Mouse (Mus musculus) MEL (cell line): Measurements from ENCODE around the gene Cep41. TPM values are rescaled to one million over a fixed set of nuclear protein-coding genes. Genes with fewer than 3 reads are reported as not detected.

ENCODE experiments used
- DNase-seq: peaks from one replicate; pipeline ENCODE4 v3.0.0; 2011; ENCODE audit warnings: low read depth, low spot score
- H3K27ac ChIP-seq: 2 replicates; pipeline ENCODE4 v1.5.1; 2012; ENCODE audit warnings: low read depth, mild to moderate bottlenecking, control low read depth, low read length, moderate library complexity; ENCODE audit not compliant: control insufficient read depth
- H3K27me3 ChIP-seq, 2 experiments: fragments of 150-350 bp in 1 of 2; sonication (generic) in 1 of 2; 2 replicates each; pipeline ENCODE4 v1.6.1; 2012; ENCODE audit warnings: low read length in 2 of 2, mild to moderate bottlenecking in 2 of 2, improper control_type of control experiment in 1 of 2, moderate library complexity in 1 of 2; ENCODE audit not compliant: insufficient read depth in 2 of 2, control insufficient read depth in 1 of 2
- H3K36me3 ChIP-seq, 2 experiments: 2 replicates each; pipeline ENCODE4 v1.6.1; 2012 to 2014; ENCODE audit warnings: low read length in 2 of 2, improper control_type of control experiment in 1 of 2, inconsistent platforms in 1 of 2, mild to moderate bottlenecking in 1 of 2; ENCODE audit not compliant: insufficient read depth in 2 of 2, control insufficient read depth in 1 of 2
- H3K4me1 ChIP-seq, 2 experiments: fragments of 150-350 bp in 1 of 2; sonication (generic) in 1 of 2; 2 replicates each; pipeline ENCODE4 v1.6.1; 2012; ENCODE audit warnings: low read length in 2 of 2, improper control_type of control experiment in 1 of 2, mild to moderate bottlenecking in 1 of 2; ENCODE audit not compliant: insufficient read depth in 2 of 2, control insufficient read depth in 1 of 2
- H3K4me3 ChIP-seq, 2 experiments: fragments of 150-350 bp in 1 of 2; sonication (generic) in 1 of 2; 2 replicates each; pipeline ENCODE4 v1.5.1; 2012; ENCODE audit warnings: low read depth in 2 of 2, low read length in 2 of 2, mild to moderate bottlenecking in 2 of 2, moderate library complexity in 2 of 2, control low read depth in 1 of 2, improper control_type of control experiment in 1 of 2; ENCODE audit not compliant: control insufficient read depth in 1 of 2, insufficient read depth in 1 of 2
- H3K79me2 ChIP-seq: 2 replicates; pipeline ENCODE4 v1.6.1; 2012; ENCODE audit warnings: mild to moderate bottlenecking, low read length, moderate library complexity; ENCODE audit not compliant: control insufficient read depth, poor library complexity, insufficient read depth
- H3K9ac ChIP-seq: 2 replicates; pipeline ENCODE4 v1.6.1; 2012; ENCODE audit warnings: low read depth, mild to moderate bottlenecking, control low read depth, low read length, moderate library complexity; ENCODE audit not compliant: control insufficient read depth, poor library complexity, severe bottlenecking
- H3K9me3 ChIP-seq: fragments of 150-350 bp; sonication (generic); replicated peaks from 2 replicates; pipeline ENCODE4 v1.6.1; 2012; ENCODE audit warnings: mild to moderate bottlenecking, low read length, improper control_type of control experiment, moderate library complexity; ENCODE audit not compliant: insufficient read depth
- BHLHE40 ChIP-seq: IDR thresholded peaks from 2 replicates; pipeline ENCODE4 v1.6.1; 2012; ENCODE audit warnings: low read depth, mild to moderate bottlenecking, inconsistent platforms, low read length, improper control_type of control experiment, borderline replicate concordance
- CHD1 ChIP-seq: IDR thresholded peaks from 2 replicates; pipeline ENCODE4 v1.6.1; 2012; ENCODE audit warnings: low read depth, mild to moderate bottlenecking, inconsistent platforms, low read length, improper control_type of control experiment
- CHD2 ChIP-seq: IDR thresholded peaks from 2 replicates; pipeline ENCODE4 v1.6.1; 2011; ENCODE audit warnings: low read length, improper control_type of control experiment
- CTCF ChIP-seq, 3 experiments: IDR thresholded peaks in 2 of 3; conservative IDR thresholded peaks in 1 of 3; 2 replicates each; pipeline ENCODE4 v1.5.1; 2011 to 2012; ENCODE audit warnings: low read length in 3 of 3, low read depth in 2 of 3, mild to moderate bottlenecking in 2 of 3, improper control_type of control experiment in 1 of 3, inconsistent platforms in 1 of 3, mixed read lengths in 1 of 3, moderate library complexity in 1 of 3; ENCODE audit not compliant: control insufficient read depth in 1 of 3, insufficient read depth in 1 of 3, poor library complexity in 1 of 3, severe bottlenecking in 1 of 3
- E2F4 ChIP-seq: IDR thresholded peaks from 2 replicates; pipeline ENCODE4 v1.6.1; 2011; ENCODE audit warnings: low read depth, low read length, improper control_type of control experiment, borderline replicate concordance
- ELF1 ChIP-seq: IDR thresholded peaks from 2 replicates; pipeline ENCODE4 v1.6.1; 2014; ENCODE audit warnings: low read depth, mild to moderate bottlenecking, inconsistent platforms, low read length, improper control_type of control experiment, moderate library complexity
- EP300 ChIP-seq, 2 experiments: IDR thresholded peaks; 2 replicates each; pipeline ENCODE4 v1.6.1; 2011; ENCODE audit warnings: improper control_type of control experiment in 2 of 2, low read length in 2 of 2, low read depth in 1 of 2, mild to moderate bottlenecking in 1 of 2
- ETS1 ChIP-seq: IDR thresholded peaks from 2 replicates; pipeline ENCODE4 v1.6.1; 2012; ENCODE audit warnings: low read depth, mild to moderate bottlenecking, inconsistent platforms, low read length, improper control_type of control experiment, moderate library complexity
- GABPA ChIP-seq: IDR thresholded peaks from 2 replicates; pipeline ENCODE4 v1.6.1; 2012; ENCODE audit warnings: low read depth, mild to moderate bottlenecking, inconsistent platforms, low read length, improper control_type of control experiment, moderate library complexity
- HCFC1 ChIP-seq: IDR thresholded peaks from 2 replicates; pipeline ENCODE4 v1.6.1; 2012; ENCODE audit warnings: low read depth, mild to moderate bottlenecking, inconsistent platforms, low read length, improper control_type of control experiment, moderate library complexity
- JUND ChIP-seq: IDR thresholded peaks from 2 replicates; pipeline ENCODE4 v1.6.1; 2011; ENCODE audit warnings: low read depth, mild to moderate bottlenecking, improper control_type of control experiment, low read length
- KAT2A ChIP-seq: conservative IDR thresholded peaks from 2 replicates; pipeline ENCODE4 v1.6.1; 2012; ENCODE audit warnings: low read depth, low read length, improper control_type of control experiment, inconsistent platforms
- MAFK ChIP-seq: IDR thresholded peaks from 2 replicates; pipeline ENCODE4 v1.6.1; 2011; ENCODE audit warnings: low read depth, mild to moderate bottlenecking, low read length, improper control_type of control experiment, borderline replicate concordance
- MAX ChIP-seq: IDR thresholded peaks from 2 replicates; pipeline ENCODE4 v1.6.1; 2011; ENCODE audit warnings: low read length, improper control_type of control experiment
- MEF2A ChIP-seq: IDR thresholded peaks from 2 replicates; pipeline ENCODE4 v1.6.1; 2014; ENCODE audit warnings: low read depth, mild to moderate bottlenecking, inconsistent platforms, low read length, improper control_type of control experiment; ENCODE audit not compliant: poor library complexity, insufficient replicate concordance, severe bottlenecking; ENCODE audit errors: extremely low read depth
- MXI1 ChIP-seq: IDR thresholded peaks from 2 replicates; pipeline ENCODE4 v1.6.1; 2011; ENCODE audit warnings: mild to moderate bottlenecking, low read depth, low read length, improper control_type of control experiment
- MYB ChIP-seq: IDR thresholded peaks from 2 replicates; pipeline ENCODE4 v1.6.1; 2011; ENCODE audit warnings: mild to moderate bottlenecking, low read depth, low read length, improper control_type of control experiment
- MYC ChIP-seq: IDR thresholded peaks from 2 replicates; pipeline ENCODE4 v1.6.1; 2011; ENCODE audit warnings: low read depth, mild to moderate bottlenecking, low read length, improper control_type of control experiment, moderate library complexity
- NRF1 ChIP-seq: IDR thresholded peaks from 2 replicates; pipeline ENCODE4 v1.6.1; 2014; ENCODE audit warnings: low read depth, mild to moderate bottlenecking, inconsistent platforms, low read length, improper control_type of control experiment, moderate library complexity; ENCODE audit not compliant: poor library complexity, insufficient read depth, severe bottlenecking
- POLR2AphosphoS2 ChIP-seq: IDR thresholded peaks from 2 replicates; pipeline ENCODE4 v1.6.1; 2011; ENCODE audit warnings: low read length, improper control_type of control experiment
- POLR2AphosphoS5 ChIP-seq: IDR thresholded peaks from 2 replicates; pipeline ENCODE4 v1.6.1; 2012; ENCODE audit warnings: low read depth, borderline replicate concordance, mild to moderate bottlenecking, inconsistent platforms, low read length, moderate library complexity, mixed read lengths
- RAD21 ChIP-seq: IDR thresholded peaks from 2 replicates; pipeline ENCODE4 v1.6.1; 2011; ENCODE audit warnings: mild to moderate bottlenecking, low read depth, low read length, improper control_type of control experiment
- RCOR1 ChIP-seq: IDR thresholded peaks from 2 replicates; pipeline ENCODE4 v1.6.1; 2012; ENCODE audit warnings: low read depth, mild to moderate bottlenecking, inconsistent platforms, low read length, improper control_type of control experiment
- SIN3A ChIP-seq: IDR thresholded peaks from 2 replicates; pipeline ENCODE4 v1.6.1; 2012; ENCODE audit warnings: low read length, improper control_type of control experiment, inconsistent platforms
- SMC3 ChIP-seq: IDR thresholded peaks from 2 replicates; pipeline ENCODE4 v1.6.1; 2011; ENCODE audit warnings: low read depth, low read length, improper control_type of control experiment
- TAL1 ChIP-seq: IDR thresholded peaks from 2 replicates; pipeline ENCODE4 v1.6.1; 2012; ENCODE audit warnings: mild to moderate bottlenecking, inconsistent platforms, low read length, moderate library complexity, mixed read lengths
- TCF12 ChIP-seq: IDR thresholded peaks from 2 replicates; pipeline ENCODE4 v1.6.1; 2014; ENCODE audit warnings: low read depth, mild to moderate bottlenecking, inconsistent platforms, low read length, improper control_type of control experiment, moderate library complexity
- UBTF ChIP-seq: IDR thresholded peaks from 2 replicates; pipeline ENCODE4 v1.6.1; 2012; ENCODE audit warnings: low read depth, mild to moderate bottlenecking, inconsistent platforms, low read length, improper control_type of control experiment, moderate library complexity, borderline replicate concordance; ENCODE audit not compliant: insufficient read depth
- USF1 ChIP-seq: IDR thresholded peaks from 2 replicates; pipeline ENCODE4 v1.6.1; 2014; ENCODE audit warnings: low read depth, mild to moderate bottlenecking, inconsistent platforms, low read length, improper control_type of control experiment, moderate library complexity
- USF2 ChIP-seq, 2 experiments: IDR thresholded peaks; 2 replicates each; pipeline ENCODE4 v1.6.1; 2011 to 2012; ENCODE audit warnings: improper control_type of control experiment in 2 of 2, low read length in 2 of 2, borderline replicate concordance in 1 of 2, inconsistent platforms in 1 of 2, low read depth in 1 of 2, mild to moderate bottlenecking in 1 of 2; ENCODE audit not compliant: insufficient read depth in 1 of 2
- ZC3H11A ChIP-seq: IDR thresholded peaks from 2 replicates; pipeline ENCODE4 v1.6.1; 2012; ENCODE audit warnings: low read depth, mild to moderate bottlenecking, inconsistent platforms, low read length, improper control_type of control experiment
- ZKSCAN1 ChIP-seq: IDR thresholded peaks from 2 replicates; pipeline ENCODE4 v1.6.1; 2012; ENCODE audit warnings: low read depth, mild to moderate bottlenecking, inconsistent platforms, low read length, improper control_type of control experiment, moderate library complexity
- ZMIZ1 ChIP-seq: IDR thresholded peaks from 2 replicates; pipeline ENCODE4 v1.6.1; 2012; ENCODE audit warnings: low read depth, mild to moderate bottlenecking, inconsistent platforms, low read length, improper control_type of control experiment, moderate library complexity
- ZNF384 ChIP-seq: IDR thresholded peaks from 2 replicates; pipeline ENCODE4 v1.6.1; 2012; ENCODE audit warnings: low read depth, mild to moderate bottlenecking, inconsistent platforms, low read length, improper control_type of control experiment
- polyA plus RNA-seq, 2 experiments: library from polyadenylated mRNA; stranded (reverse) in 1 of 2; unstranded in 1 of 2; fragments of >175 nt in 1 of 2; fragments of >200 nt in 1 of 2; gene quantifications; 2 replicates each; pipeline versions ENCODE4 v1.2.1 to v1.2.4; 2012; ENCODE audit warnings: low replicate concordance in 2 of 2, low read depth in 1 of 2; ENCODE audit not compliant: insufficient read length in 2 of 2, insufficient read depth in 1 of 2, missing spikeins in 1 of 2
- total RNA-seq: library from RNA; depleted of rRNA; stranded (reverse); fragments of 300-350 nt; gene quantifications from 2 replicates; pipeline ENCODE4 v1.2.3, GENCODE M21; 2012

The Cep41 gene
- total and polyA plus RNA-seq, 3 experiments, result 9.8 to 12.0 TPM; not detected in 1

GRCm38 (mm10) chr6:30713455-30713854, 19.9 kb upstream of the Cep41 start (continued):
- no peak for TF ChIP-seq SMC3

DNA sequence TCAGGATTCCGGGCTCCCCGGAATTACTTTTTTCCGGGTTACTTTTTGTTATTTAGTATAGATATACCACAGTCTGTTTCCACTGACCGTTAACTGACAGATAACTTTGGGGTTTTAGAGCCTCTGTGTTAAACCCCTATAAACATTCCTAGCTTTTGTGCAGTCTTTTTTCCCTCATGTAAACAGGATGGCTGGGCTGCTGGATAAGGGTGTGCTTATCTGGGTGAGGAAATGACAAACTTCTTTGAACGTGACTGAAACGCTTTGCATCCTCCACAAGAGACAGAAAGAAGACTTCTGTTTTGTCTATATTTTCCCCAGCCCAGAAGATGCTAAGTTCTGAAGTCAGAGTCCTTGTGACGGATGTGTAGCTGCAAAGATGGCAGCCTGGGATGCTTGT, 18.9 kb upstream of the Cep41 start:
- Histone ChIP-seq H3K79me2 (no peaks in the 10 kb centered on the region), H3K27me3 (no peaks in the 10 kb centered on the region), H3K9me3 (no peaks in the 10 kb centered on the region), H3K27ac (peak overlapping the region; percentile 86), H3K4me1 (peaks cover 12 to 26% of the 10 kb centered on the region in 2 experiments), H3K36me3 (peaks cover 0 to 26% of the 10 kb centered on the region in 2 experiments; a peak in 2 of 4 replicates), H3K4me3 (peak overlapping the region; percentile 31 to 37), H3K9ac (peak overlapping the region; percentile 50)
- DNase-seq, result peak; percentile 91
- TF ChIP-seq MXI1 (peak; percentile 52; the same call in 1 of the 2 replicates), ZMIZ1 (peak; percentile 48; the same call in 1 of the 2 replicates), POLR2AphosphoS2 (no peak), ZNF384 (peak; percentile 77; the same call in 1 of the 2 replicates), CHD1 (peak; percentile 92; the same call in 1 of the 2 replicates), UBTF (no peak), MYC (peak; percentile 62; the same call in 1 of the 2 replicates), SIN3A (peak; percentile 92), CHD2 (peak; percentile 21; the same call in 1 of the 2 replicates), RCOR1 (peak; percentile 92), ZC3H11A (no peak), USF1 (0 out of 2 replicates have a peak, but pooled peaks have one; percentile 10), ZKSCAN1 (no peak), SMC3 (no peak), MAFK (0 out of 2 replicates have a peak, but pooled peaks have one; percentile 39), EP300 (IDR thresholded peaks at IDR 0.05; ENCODE audit: low read depth in 1 of 2, low read length in 2 of 2) (peak; percentile 98 to 99), KAT2A (no peak), GABPA (no peak), ETS1 (peak; percentile 95), CTCF (IDR thresholded peaks at IDR 0.05 in 2 of 3, conservative IDR thresholded peaks at IDR 0.05 in 1 of 3; ENCODE audit: control insufficient read depth in 1 of 3, insufficient read depth in 1 of 3, low read depth in 2 of 3, low read length in 3 of 3, poor library complexity in 1 of 3, severe bottlenecking in 1 of 3) (no peak), MAX (peak; percentile 56; the same call in 1 of the 2 replicates), BHLHE40 (peak; percentile 100), NRF1 (no peak), TAL1 (peak; percentile 91), MEF2A (no peak), ELF1 (0 out of 2 replicates have a peak, but pooled peaks have one; percentile 33), USF2 (IDR thresholded peaks at IDR 0.05; ENCODE audit: borderline replicate concordance in 1 of 2, insufficient read depth in 1 of 2, low read depth in 1 of 2, low read length in 2 of 2) (no peak), HCFC1 (peak; percentile 52), TCF12 (peak; percentile 98), POLR2AphosphoS5 (no peak), E2F4 (no peak), JUND (no peak), MYB (peak; percentile 98), RAD21 (0 out of 2 replicates have a peak, but pooled peaks have one; percentile 0)
